Mouse (Mus musculus) embryonic facial prominence, embryonic 12.5 days (tissue): ENCODE data around the gene Ppm1h. TPM values are rescaled to one million over a fixed set of nuclear protein-coding genes. Genes with fewer than 3 reads are reported as not detected.

Experiments
- ATAC-seq: fragments of 200-750 bp; cut with Nextera tagmentation; 2 replicates; pipeline ENCODE4 v1.8.0; 2017; ENCODE audit not compliant: insufficient number of reproducible peaks, insufficient read depth, low FRiP score, low TSS enrichment
- H3K27ac ChIP-seq: fragments of 300-500 bp; sonication (generic); 2 replicates; pipeline ENCODE4 v1.5.1; 2016; ENCODE audit warnings: mild to moderate bottlenecking
- H3K27me3 ChIP-seq: fragments of 300-500 bp; sonication (generic); 2 replicates; pipeline ENCODE4 v1.6.1; 2016; ENCODE audit warnings: mild to moderate bottlenecking, moderate library complexity
- H3K36me3 ChIP-seq: fragments of 300-500 bp; sonication (generic); 2 replicates; pipeline ENCODE4 v1.6.1; 2016; ENCODE audit warnings: mild to moderate bottlenecking
- H3K4me1 ChIP-seq: fragments of 300-500 bp; sonication (generic); 2 replicates; pipeline ENCODE4 v1.6.1; 2016
- H3K4me2 ChIP-seq: fragments of 300-500 bp; sonication (generic); replicated peaks from 2 replicates; pipeline ENCODE4 v1.6.1; 2016; ENCODE audit warnings: mild to moderate bottlenecking, moderate library complexity
- H3K4me3 ChIP-seq: fragments of 300-500 bp; sonication (generic); 2 replicates; pipeline ENCODE4 v1.5.1; 2016; ENCODE audit warnings: mild to moderate bottlenecking
- H3K9ac ChIP-seq: fragments of 300-500 bp; sonication (generic); 2 replicates; pipeline ENCODE4 v1.6.1; 2016; ENCODE audit warnings: mild to moderate bottlenecking, moderate library complexity
- H3K9me3 ChIP-seq: fragments of 300-500 bp; sonication (generic); 2 replicates; pipeline ENCODE4 v1.6.1; 2016; ENCODE audit warnings: mild to moderate bottlenecking, moderate library complexity
- WGBS: fragments of 180-500 bp; shearing (Covaris S2); methylation state at CpG from one replicate; pipeline ENCODE4 v1.1.7; 2016; 5-methylcytosine and 5-hydroxymethylcytosine counted together
- polyA plus RNA-seq: library from polyadenylated mRNA; unstranded; fragments of >200 nt; fragmentation: Nextera tagmentation; extraction: Ambion mirVana; gene quantifications from 2 replicates; pipeline ENCODE4 v1.2.1, GENCODE M21; 2016

The Ppm1h gene
- polyA plus RNA-seq, 1 experiment from 2014 or later = 5.3 TPM

DNA sequence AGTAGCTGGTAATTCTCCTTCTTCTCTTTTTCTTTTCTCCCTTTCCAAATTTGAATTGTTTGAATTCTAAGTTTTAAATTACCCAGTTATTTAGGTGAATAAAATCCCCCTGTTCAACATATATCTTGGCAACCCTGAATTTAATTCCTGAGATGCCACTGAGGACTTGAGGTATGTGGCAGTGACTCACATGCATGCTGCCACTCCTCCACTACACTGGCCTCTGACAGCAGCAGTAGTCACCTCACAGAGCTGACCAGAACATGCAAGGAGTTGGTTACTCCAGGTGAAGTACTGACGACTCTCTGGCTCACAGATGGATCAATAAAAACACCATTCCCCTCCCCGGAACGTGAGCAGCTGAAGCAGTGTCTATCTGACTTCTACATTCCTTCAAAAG, 98.9 kb downstream of the Ppm1h start:
- 67% methylated on average over 3 of the region's 3 CpGs for WGBS
- H3K36me3 ChIP-seq = no peaks in the 10 kb centered on the region
- no peak overlapping the region for H3K4me2 ChIP-seq
- H3K9me3 ChIP-seq = no peaks in the 10 kb centered on the region
- no peaks in the 10 kb centered on the region for H3K27me3 ChIP-seq
- H3K4me3 ChIP-seq = no peak overlapping the region
- no peak for ATAC-seq
- no peak overlapping the region for H3K9ac ChIP-seq
- no peaks in the 10 kb centered on the region for H3K4me1 ChIP-seq
- H3K27ac ChIP-seq = no peak overlapping the region

- no peak overlapping the region for H3K4me2 ChIP-seq
- 0 out of 2 replicates have a peak, but pooled peaks cover 4% of the 10 kb centered on the region for H3K4me1 ChIP-seq
- no peak overlapping the region for H3K4me3 ChIP-seq
- H3K27me3 ChIP-seq = no peaks in the 10 kb centered on the region
- no peaks in the 10 kb centered on the region for H3K9me3 ChIP-seq
- H3K36me3 ChIP-seq = no peaks in the 10 kb centered on the region
- 74% methylated on average over 3 of the region's 3 CpGs for WGBS
- no peak overlapping the region for H3K9ac ChIP-seq
- no peak overlapping the region for H3K27ac ChIP-seq
- no peak for ATAC-seq
Measured at GRCm38 (mm10) chr10:122777939-122778655, 99.5 kb downstream of the Ppm1h start.

DNA sequence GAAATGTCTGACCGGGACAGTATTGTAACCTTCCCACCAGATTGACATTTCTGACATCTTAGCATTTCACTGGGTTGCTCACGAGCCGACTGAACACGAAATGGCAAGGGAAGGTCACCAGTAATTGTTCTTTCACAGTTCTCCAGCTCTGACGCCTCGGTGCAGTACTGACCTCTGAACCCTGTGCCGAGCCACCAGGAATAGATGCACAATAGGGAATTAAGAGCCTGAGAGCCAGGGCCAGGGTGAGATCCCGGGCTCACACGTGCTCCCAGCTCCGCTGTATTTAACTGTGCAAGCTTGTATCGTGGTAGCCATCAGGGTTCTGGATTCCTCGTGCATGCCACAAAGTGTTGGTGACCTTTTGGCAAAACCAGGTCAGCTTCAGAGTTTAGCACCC, 100.8 kb downstream of the Ppm1h start:
- H3K9ac ChIP-seq = no peak overlapping the region
- ATAC-seq = 0 out of 2 replicates have a peak, but pooled peaks have one; percentile 65
- no peak overlapping the region for H3K27ac ChIP-seq
- no peaks in the 10 kb centered on the region for H3K36me3 ChIP-seq
- H3K4me3 ChIP-seq = no peak overlapping the region
- H3K4me1 ChIP-seq = 0 out of 2 replicates have a peak, but pooled peaks cover 4% of the 10 kb centered on the region
- no peak overlapping the region for H3K4me2 ChIP-seq
- no peaks in the 10 kb centered on the region for H3K9me3 ChIP-seq
- WGBS = 15% methylated on average over 12 of the region's 12 CpGs
- no peaks in the 10 kb centered on the region for H3K27me3 ChIP-seq

DNA sequence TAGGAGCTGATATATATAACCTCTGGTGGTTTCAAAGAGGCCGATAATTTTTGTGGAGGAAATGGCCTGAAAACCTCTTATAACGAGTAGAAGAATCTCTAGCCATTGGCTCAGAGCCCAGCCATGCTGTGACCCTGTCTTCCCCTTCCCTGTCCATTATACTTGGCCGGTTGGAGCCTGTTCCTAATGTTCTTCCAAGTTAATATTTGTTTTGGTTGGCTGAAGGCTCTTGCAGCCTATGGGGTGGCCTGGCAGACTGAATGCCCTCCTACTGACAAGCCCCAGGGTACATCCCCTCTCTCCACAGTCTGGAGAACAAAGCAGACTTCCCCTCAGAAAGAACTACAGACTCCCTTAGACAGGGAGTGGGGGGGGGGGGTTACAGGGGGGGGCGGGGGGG, 104.2 kb downstream of the Ppm1h start:
- H3K27ac ChIP-seq = no peak overlapping the region
- H3K27me3 ChIP-seq = no peaks in the 10 kb centered on the region
- 22% methylated on average over 4 of the region's 4 CpGs for WGBS
- H3K36me3 ChIP-seq = no peaks in the 10 kb centered on the region
- H3K9ac ChIP-seq = no peak overlapping the region
- peak; percentile 80 for ATAC-seq
- no peaks in the 10 kb centered on the region for H3K9me3 ChIP-seq
- H3K4me3 ChIP-seq = no peak overlapping the region
- H3K4me1 ChIP-seq = 0 out of 2 replicates have a peak, but pooled peaks cover 4% of the 10 kb centered on the region
- H3K4me2 ChIP-seq = no peak overlapping the region

DNA sequence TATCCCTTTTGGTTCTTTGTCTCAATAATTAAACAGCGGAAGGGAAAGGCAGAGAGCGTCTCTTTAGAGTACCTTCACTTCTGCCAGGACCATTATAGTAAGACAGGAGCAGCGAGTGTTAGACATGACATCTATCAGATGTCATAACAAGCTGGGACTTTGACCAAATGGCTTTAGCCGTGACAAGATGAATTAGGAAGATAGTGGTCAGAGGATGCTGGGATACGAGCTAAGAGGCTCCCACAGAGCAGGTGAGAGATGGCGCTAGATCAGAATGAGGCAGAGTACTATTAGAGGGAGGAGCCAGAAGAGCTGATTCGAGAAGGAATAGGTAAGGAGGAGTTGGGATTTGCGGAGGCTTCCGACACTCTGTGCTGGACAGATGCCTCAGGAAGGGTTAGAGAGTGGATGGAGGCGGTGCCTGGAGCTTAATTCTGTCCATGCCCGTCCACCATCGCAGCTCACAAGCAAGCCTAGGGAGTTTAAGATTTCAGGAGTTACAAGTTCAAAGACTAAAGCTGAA, 111.1 kb downstream of the Ppm1h start:
- no peaks in the 10 kb centered on the region for H3K27me3 ChIP-seq
- H3K27ac ChIP-seq = no peak overlapping the region
- WGBS = 34% methylated on average over 12 of the region's 12 CpGs
- H3K4me2 ChIP-seq = no peak overlapping the region
- H3K36me3 ChIP-seq = no peaks in the 10 kb centered on the region
- peaks cover 8% of the 10 kb centered on the region for H3K4me1 ChIP-seq
- H3K4me3 ChIP-seq = no peak overlapping the region
- H3K9ac ChIP-seq = no peak overlapping the region
- no peaks in the 10 kb centered on the region for H3K9me3 ChIP-seq
- no peak for ATAC-seq

DNA sequence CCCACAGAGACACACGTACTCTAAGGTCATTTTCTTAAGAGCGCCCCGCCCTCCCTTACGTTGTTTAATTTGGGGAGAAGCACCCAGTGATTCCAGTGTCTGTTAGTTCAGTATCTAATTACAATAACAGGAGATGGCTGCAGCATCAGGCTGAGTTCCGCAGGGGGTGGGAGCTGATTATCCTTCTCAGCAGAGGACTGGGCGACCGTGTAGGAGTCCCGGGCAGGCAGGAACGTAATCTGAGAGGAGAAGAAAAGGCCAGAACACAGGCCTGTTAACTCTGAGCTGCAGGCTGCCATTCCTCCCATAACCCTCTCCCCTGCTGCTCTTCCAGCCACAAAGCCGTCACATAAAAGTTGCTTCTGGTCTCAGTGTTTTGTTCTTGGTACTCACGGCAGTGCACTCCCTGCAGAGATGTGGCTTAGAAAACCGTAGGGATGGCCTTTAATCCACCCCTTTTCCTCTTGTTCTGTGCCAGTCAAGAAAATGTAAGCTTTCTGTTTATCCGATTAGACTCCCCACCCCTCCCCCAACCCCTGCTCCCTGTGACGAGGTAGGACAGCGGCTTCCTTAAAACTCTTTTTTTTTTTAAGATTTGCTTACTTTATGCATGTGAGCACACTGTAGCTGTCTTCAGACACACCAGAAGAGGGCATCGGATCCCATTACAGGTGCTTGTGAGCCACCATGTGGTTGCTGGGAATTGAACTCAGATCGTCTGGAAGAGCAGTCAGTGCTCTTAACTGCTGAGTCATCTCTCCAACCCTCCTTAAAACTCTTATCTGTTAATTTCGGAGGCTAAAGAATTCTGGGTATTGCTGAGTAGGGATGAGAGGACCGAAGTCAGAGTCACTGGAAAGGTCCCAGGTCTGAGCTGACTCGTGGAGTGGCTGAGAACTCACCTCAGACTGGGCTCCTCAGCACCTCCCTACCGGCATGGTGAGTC, 113.7 kb downstream of the Ppm1h start:
- peaks cover 8% of the 10 kb centered on the region for H3K4me1 ChIP-seq
- H3K4me2 ChIP-seq = peak overlapping the region; percentile 47
- no peaks in the 10 kb centered on the region for H3K36me3 ChIP-seq
- WGBS = 3% methylated on average over 21 of the region's 21 CpGs
- peak overlapping the region; percentile 70 for H3K27ac ChIP-seq
- peak overlapping the region; percentile 25; the same call in 1 of the 2 replicates for H3K9ac ChIP-seq
- no peaks in the 10 kb centered on the region for H3K9me3 ChIP-seq
- ATAC-seq = peak; percentile 83
- H3K4me3 ChIP-seq = 0 out of 2 replicates have a peak overlapping the region, but pooled peaks have one; percentile 9
- no peaks in the 10 kb centered on the region for H3K27me3 ChIP-seq

DNA sequence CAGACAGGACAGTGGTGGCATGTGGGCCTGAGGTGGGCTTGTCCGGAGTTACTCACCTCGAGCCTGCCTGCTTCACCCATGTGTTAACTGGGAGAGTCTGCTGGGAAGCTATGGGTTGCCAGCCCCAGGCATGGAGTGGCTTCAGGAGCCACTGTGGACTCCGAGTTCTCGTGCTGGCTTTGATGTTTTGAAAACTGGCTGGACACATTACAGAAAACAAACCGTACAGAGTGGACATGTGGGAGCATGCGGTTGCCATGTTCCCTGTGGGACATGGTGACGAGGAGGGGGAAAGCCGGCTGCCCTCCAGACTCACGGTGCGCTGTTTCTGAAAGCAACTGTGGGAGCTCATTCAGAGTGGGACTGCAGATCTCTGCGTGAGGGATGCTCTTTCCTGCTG, 114.6 kb downstream of the Ppm1h start:
- ATAC-seq = no peak
- Histone ChIP-seq H3K4me1 (peaks cover 8% of the 10 kb centered on the region), H3K27ac (no peak overlapping the region), H3K4me2 (no peak overlapping the region), H3K4me3 (no peak overlapping the region), H3K36me3 (no peaks in the 10 kb centered on the region), H3K9ac (no peak overlapping the region), H3K27me3 (no peaks in the 10 kb centered on the region), H3K9me3 (no peaks in the 10 kb centered on the region)
- WGBS = 39% methylated on average over 11 of the region's 11 CpGs

GRCm38 (mm10) chr10:122794187-122794850, 115.8 kb downstream of the Ppm1h start:
- ATAC-seq = peak; percentile 37; the same call in 1 of the 2 replicates
- Histone ChIP-seq H3K4me1 (peaks cover 8% of the 10 kb centered on the region), H3K9me3 (no peaks in the 10 kb centered on the region), H3K27me3 (no peaks in the 10 kb centered on the region), H3K27ac (peak overlapping the region; percentile 52; the same call in 1 of the 2 replicates), H3K4me3 (0 out of 2 replicates have a peak overlapping the region, but pooled peaks have one; percentile 4), H3K4me2 (peak overlapping the region; percentile 21), H3K9ac (0 out of 2 replicates have a peak overlapping the region, but pooled peaks have one; percentile 17), H3K36me3 (no peaks in the 10 kb centered on the region)
- WGBS = 29% methylated on average over 20 of the region's 20 CpGs

DNA sequence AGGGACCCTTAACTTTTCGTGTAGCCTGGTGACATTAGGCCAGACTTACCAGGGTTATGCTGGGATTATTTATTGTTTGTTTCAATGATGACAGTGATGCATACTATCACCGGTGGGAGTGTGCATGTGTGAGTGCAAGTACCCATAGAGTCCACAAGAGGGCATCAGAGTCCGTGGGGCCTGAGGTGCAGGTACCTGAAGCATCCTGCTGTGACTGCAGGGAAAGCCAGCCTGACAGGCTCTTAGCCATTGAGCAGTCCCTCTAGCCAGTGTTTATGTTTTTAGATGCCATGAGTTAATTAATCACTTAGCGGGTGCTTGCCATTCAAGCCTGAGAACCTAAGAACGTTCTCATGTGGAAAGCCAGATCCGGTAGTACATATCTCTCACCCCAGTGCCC, 119.4 kb downstream of the Ppm1h start:
- Histone ChIP-seq H3K4me1 (no peaks in the 10 kb centered on the region), H3K36me3 (no peaks in the 10 kb centered on the region), H3K4me2 (no peak overlapping the region), H3K27ac (no peak overlapping the region), H3K9me3 (no peaks in the 10 kb centered on the region), H3K4me3 (no peak overlapping the region), H3K27me3 (no peaks in the 10 kb centered on the region), H3K9ac (no peak overlapping the region)
- ATAC-seq = no peak
- WGBS = 82% methylated on average over 6 of the region's 6 CpGs

DNA sequence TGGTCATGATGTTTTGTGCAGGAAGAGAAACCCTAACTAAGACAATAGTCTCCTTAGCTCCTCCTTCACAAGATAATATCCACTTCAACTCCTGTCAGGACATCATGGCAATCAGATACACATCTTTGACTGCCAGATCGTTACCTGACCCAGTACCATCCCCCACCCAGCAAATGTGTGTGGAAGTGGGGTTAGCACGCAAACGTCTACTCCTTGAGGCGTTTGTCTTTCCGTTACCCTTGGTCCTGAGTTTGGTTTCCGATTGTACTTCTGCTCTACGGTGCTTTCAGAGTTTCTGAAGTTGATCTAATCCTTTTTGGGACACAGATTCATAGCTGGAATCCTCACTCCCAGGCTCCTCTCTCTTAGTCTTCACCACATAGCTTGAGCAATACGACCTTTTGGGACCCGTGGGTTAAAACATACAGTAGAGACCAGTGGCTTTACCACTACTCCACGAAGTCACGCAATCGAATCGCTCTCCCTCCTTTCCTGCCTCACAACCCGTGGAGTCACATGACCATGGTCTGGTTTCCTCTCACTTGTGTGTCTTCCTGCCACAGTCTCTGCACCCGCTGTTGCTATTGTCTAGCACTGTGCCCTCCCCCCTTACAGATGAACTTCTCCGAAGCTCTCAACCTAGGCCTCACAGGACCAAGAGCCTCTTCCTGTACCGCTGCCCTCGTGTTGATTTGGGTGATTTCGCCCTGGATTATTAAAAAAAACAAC, 121.6 kb downstream of the Ppm1h start:
- H3K4me1 ChIP-seq = no peaks in the 10 kb centered on the region
- no peak overlapping the region for H3K9ac ChIP-seq
- no peak overlapping the region for H3K4me3 ChIP-seq
- no peaks in the 10 kb centered on the region for H3K36me3 ChIP-seq
- WGBS = 82% methylated on average over 19 of the region's 19 CpGs
- H3K27me3 ChIP-seq = no peaks in the 10 kb centered on the region
- no peaks in the 10 kb centered on the region for H3K9me3 ChIP-seq
- no peak overlapping the region for H3K27ac ChIP-seq
- ATAC-seq = no peak
- H3K4me2 ChIP-seq = no peak overlapping the region

GRCm38 (mm10) chr10:122800732-122801110, 122.2 kb downstream of the Ppm1h start:
- Histone ChIP-seq H3K9me3 (no peaks in the 10 kb centered on the region), H3K4me3 (no peak overlapping the region), H3K27me3 (no peaks in the 10 kb centered on the region), H3K27ac (no peak overlapping the region), H3K36me3 (no peaks in the 10 kb centered on the region), H3K9ac (no peak overlapping the region), H3K4me1 (no peaks in the 10 kb centered on the region), H3K4me2 (no peak overlapping the region)
- WGBS = 89% methylated on average over 4 of the region's 4 CpGs
- ATAC-seq = no peak
